Mouse (Mus musculus): ENCODE results near the gene Ppp4r3b. TPM values are rescaled to one million over a fixed set of nuclear protein-coding genes. Genes with fewer than 3 reads are reported as not detected.

Gene Ppp4r3b
- total and polyA plus RNA-seq, 3 experiments: 58.9 to 145 (median 95.7) TPM

DNA sequence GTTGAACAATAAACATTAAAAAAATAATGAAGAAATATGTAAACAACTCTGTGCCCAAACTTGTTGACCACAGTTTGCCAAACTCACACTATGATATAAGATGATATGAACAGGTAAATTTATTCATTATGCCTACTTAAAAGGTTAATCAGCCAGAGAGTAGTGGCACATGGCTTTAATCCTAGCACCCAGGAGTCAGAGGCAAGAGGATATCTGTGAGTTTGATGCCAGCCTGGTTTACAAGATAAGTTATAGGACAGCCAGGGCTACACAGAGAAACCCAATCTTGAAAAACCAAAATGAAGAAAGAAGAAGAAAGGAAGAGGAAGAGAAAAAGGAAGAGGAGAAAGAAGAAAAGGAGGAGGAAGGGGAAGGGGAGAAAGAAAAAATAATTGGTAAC, 64.7 kb downstream of the Ppp4r3b start:
- TF ChIP-seq ELF1 (IDR thresholded peaks at IDR 0.05; ENCODE audit: low read depth, low read length): no peak
- TF ChIP-seq MAZ (IDR thresholded peaks at IDR 0.05; ENCODE audit: low read depth, low read length): no peak
- no peak for TF ChIP-seq MAFK (IDR thresholded peaks at IDR 0.05; ENCODE audit: borderline replicate concordance, low read depth, low read length)
- TF ChIP-seq MAX (IDR thresholded peaks at IDR 0.05; ENCODE audit: low read length): no peak
- no peak for TF ChIP-seq ZKSCAN1 (IDR thresholded peaks at IDR 0.05; ENCODE audit: low read depth, low read length)
- TF ChIP-seq RCOR1 (IDR thresholded peaks at IDR 0.05; ENCODE audit: low read depth, low read length): no peak
- no peak for TF ChIP-seq MYC (IDR thresholded peaks at IDR 0.05; ENCODE audit: low read depth, low read length)
- no peaks in the 10 kb centered on the region for H3K9me3 ChIP-seq (replicated peaks; ENCODE audit: insufficient read depth, low read length)
- no peak overlapping the region for H3K9ac ChIP-seq (ENCODE audit: control insufficient read depth, low read depth, low read length, poor library complexity, severe bottlenecking)
- no peak for DNase-seq (ENCODE audit: low read depth, low spot score)
- no peaks in the 10 kb centered on the region for H3K79me2 ChIP-seq (ENCODE audit: control insufficient read depth, insufficient read depth, low read length, poor library complexity)
- H3K27me3 ChIP-seq (ENCODE audit: control insufficient read depth in 1 of 2, insufficient read depth in 2 of 2, low read length in 2 of 2): no peaks in the 10 kb centered on the region
- no peak overlapping the region for H3K4me3 ChIP-seq (ENCODE audit: control insufficient read depth in 1 of 2, insufficient read depth in 1 of 2, low read depth in 2 of 2, low read length in 2 of 2)
- H3K27ac ChIP-seq (ENCODE audit: control insufficient read depth, low read depth, low read length): no peak overlapping the region
- H3K36me3 ChIP-seq (ENCODE audit: control insufficient read depth in 1 of 2, insufficient read depth in 2 of 2, low read length in 2 of 2): peaks cover 2 to 4% of the 10 kb centered on the region in 2 experiments
- H3K4me1 ChIP-seq (ENCODE audit: control insufficient read depth in 1 of 2, insufficient read depth in 2 of 2, low read length in 2 of 2): peaks cover 0 to 2% of the 10 kb centered on the region in 2 experiments; a peak in 2 of 4 replicates

DNA sequence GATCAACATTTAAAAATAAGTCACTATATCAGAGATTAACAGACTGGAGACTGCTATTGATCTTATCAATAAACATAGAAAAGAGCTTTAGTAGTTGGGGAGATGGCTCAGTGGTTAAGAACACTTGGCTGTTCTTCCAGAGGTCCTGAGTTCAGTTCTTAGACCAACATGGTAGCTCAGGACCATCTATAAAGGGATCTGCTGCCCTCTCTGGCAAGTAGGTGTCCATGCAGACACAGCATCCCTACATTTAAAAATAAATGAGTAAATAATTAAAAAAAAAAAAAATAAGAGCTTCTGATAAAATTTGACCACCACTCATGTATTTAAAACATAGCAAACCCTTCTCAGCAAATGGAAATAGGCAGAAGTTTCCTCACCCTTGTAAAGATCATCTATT, 65.4 kb downstream of the Ppp4r3b start:
- TF ChIP-seq TCF12 (IDR thresholded peaks at IDR 0.05; ENCODE audit: low read depth, low read length) (no peak), HCFC1 (IDR thresholded peaks at IDR 0.05; ENCODE audit: low read depth, low read length) (no peak), NRF1 (IDR thresholded peaks at IDR 0.05; ENCODE audit: insufficient read depth, low read depth, low read length, poor library complexity, severe bottlenecking) (no peak), EP300 (IDR thresholded peaks at IDR 0.05; ENCODE audit: low read depth in 1 of 2, low read length in 2 of 2) (no peak), SIN3A (IDR thresholded peaks at IDR 0.05; ENCODE audit: low read length) (no peak), MXI1 (IDR thresholded peaks at IDR 0.05; ENCODE audit: low read depth, low read length) (no peak), MAZ (IDR thresholded peaks at IDR 0.05; ENCODE audit: low read depth, low read length) (no peak), MEF2A (IDR thresholded peaks at IDR 0.05; ENCODE audit: extremely low read depth, insufficient replicate concordance, low read depth, low read length, poor library complexity, severe bottlenecking) (no peak), ZC3H11A (IDR thresholded peaks at IDR 0.05; ENCODE audit: low read depth, low read length) (no peak), ELF1 (IDR thresholded peaks at IDR 0.05; ENCODE audit: low read depth, low read length) (no peak), UBTF (IDR thresholded peaks at IDR 0.05; ENCODE audit: borderline replicate concordance, insufficient read depth, low read depth, low read length) (no peak), RAD21 (IDR thresholded peaks at IDR 0.05; ENCODE audit: low read depth, low read length) (no peak), TBP (IDR thresholded peaks at IDR 0.05; ENCODE audit: low read depth, low read length) (no peak), USF2 (IDR thresholded peaks at IDR 0.05; ENCODE audit: borderline replicate concordance in 1 of 2, insufficient read depth in 1 of 2, low read depth in 1 of 2, low read length in 2 of 2) (no peak), CHD1 (IDR thresholded peaks at IDR 0.05; ENCODE audit: low read depth, low read length) (no peak), BHLHE40 (IDR thresholded peaks at IDR 0.05; ENCODE audit: borderline replicate concordance, low read depth, low read length) (no peak), RCOR1 (IDR thresholded peaks at IDR 0.05; ENCODE audit: low read depth, low read length) (no peak), GATA1 (IDR thresholded peaks at IDR 0.05; ENCODE audit: low read depth, low read length) (no peak), CTCF (IDR thresholded peaks at IDR 0.05 in 2 of 3, conservative IDR thresholded peaks at IDR 0.05 in 1 of 3; ENCODE audit: control insufficient read depth in 1 of 3, insufficient read depth in 1 of 3, low read depth in 2 of 3, low read length in 3 of 3, poor library complexity in 1 of 3, severe bottlenecking in 1 of 3) (no peak)
- H3K27ac ChIP-seq (ENCODE audit: control insufficient read depth, low read depth, low read length): no peak overlapping the region
- H3K4me1 ChIP-seq (ENCODE audit: control insufficient read depth in 1 of 2, insufficient read depth in 2 of 2, low read length in 2 of 2): peaks cover 0 to 2% of the 10 kb centered on the region in 2 experiments; a peak in 2 of 4 replicates
- no peaks in the 10 kb centered on the region for H3K9me3 ChIP-seq (replicated peaks; ENCODE audit: insufficient read depth, low read length)
- no peaks in the 10 kb centered on the region for H3K27me3 ChIP-seq (ENCODE audit: control insufficient read depth in 1 of 2, insufficient read depth in 2 of 2, low read length in 2 of 2)
- no peak for DNase-seq (ENCODE audit: low read depth, low spot score)
- peaks cover 0 to 6% of the 10 kb centered on the region in 2 experiments for H3K36me3 ChIP-seq (ENCODE audit: control insufficient read depth in 1 of 2, insufficient read depth in 2 of 2, low read length in 2 of 2)
- no peak overlapping the region for H3K9ac ChIP-seq (ENCODE audit: control insufficient read depth, low read depth, low read length, poor library complexity, severe bottlenecking)
- H3K4me3 ChIP-seq (ENCODE audit: control insufficient read depth in 1 of 2, insufficient read depth in 1 of 2, low read depth in 2 of 2, low read length in 2 of 2): no peak overlapping the region
- H3K79me2 ChIP-seq (ENCODE audit: control insufficient read depth, insufficient read depth, low read length, poor library complexity): no peaks in the 10 kb centered on the region
